Mouse (Mus musculus): ENCODE results near the gene Pter. TPM values are rescaled to one million over a fixed set of nuclear protein-coding genes. Genes with fewer than 3 reads are reported as not detected.

Gene Pter
- 27.6 and 34.6 TPM in 2 replicates for polyA plus RNA-seq (2014; fragmentation: Nextera tagmentation; extraction: Ambion mirVana)

DNA sequence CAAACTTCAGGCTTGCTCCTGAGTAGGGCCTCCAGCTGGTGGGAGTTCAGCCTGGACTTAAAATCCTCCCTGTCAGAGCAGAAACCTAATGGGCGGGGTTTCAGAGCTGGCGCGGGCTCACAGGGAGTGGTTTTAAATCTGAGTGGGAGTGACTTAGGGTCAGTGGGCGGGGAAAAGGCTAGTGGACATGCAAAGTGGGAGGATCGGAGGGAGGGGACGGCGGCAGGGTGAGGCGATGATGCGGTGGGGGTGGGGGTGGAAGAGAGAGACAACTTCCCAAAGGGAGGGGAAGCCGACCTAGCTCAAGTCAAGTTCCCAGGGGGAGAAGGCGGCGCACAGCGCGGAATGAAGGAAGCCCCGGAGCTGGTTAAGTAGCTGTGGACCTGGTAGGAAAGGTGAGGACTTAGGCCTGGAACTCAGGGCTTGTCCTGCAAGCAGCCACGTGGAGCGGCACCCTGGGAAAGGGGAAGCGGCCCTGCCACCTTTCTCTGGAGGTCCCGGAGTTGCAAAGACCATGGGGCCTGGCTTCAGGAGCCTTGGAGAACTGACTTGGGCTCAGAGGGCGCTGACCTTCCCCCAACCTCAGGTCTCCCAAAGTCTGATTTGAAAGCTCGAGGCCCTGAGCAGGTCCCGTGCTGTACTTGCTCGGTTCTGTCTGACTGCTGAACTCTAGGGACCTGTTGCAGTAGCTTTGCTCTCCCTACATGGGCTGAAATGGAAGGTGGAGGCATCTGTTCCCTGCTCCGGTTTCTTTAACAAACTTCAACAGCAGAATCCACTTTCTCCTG is at the start of gene Pter:
TSS of gene Pter (plus strand) at position 238 of the 788 bp plus-strand sequence.
- DNase-seq (ENCODE audit: low spot score), result peak; percentile 89
- Histone ChIP-seq H3K4me3 (ENCODE audit: low read depth, low read length) (peak within 1 kb of the TSS; percentile 74), H3K27ac (ENCODE audit: low read depth, low read length) (peak within 1 kb of the TSS; percentile 74), H3K9me3 (ENCODE audit: control insufficient read depth, low read length) (no peaks in the 10 kb centered on the region), H3K9ac (ENCODE audit: low read depth, low read length) (peak within 1 kb of the TSS; percentile 80), H3K36me3 (ENCODE audit: control insufficient read depth, insufficient read depth, low read length) (no peaks in the 10 kb centered on the region), H3K4me2 (peak within 1 kb of the TSS; percentile 88), H3K4me1 (replicated peaks; ENCODE audit: control insufficient read depth, insufficient read depth, low read length) (peaks cover 7% of the 10 kb centered on the region; the same call in 1 of the 2 replicates), H3K27me3 (replicated peaks; ENCODE audit: control insufficient read depth, insufficient read depth, low read length) (no peaks in the 10 kb centered on the region)
- WGBS, result under 1% methylated on average over 24 of the region's 24 CpGs
- peak; percentile 97 for ATAC-seq (replicated peaks; ENCODE audit: low FRiP score)

DNA sequence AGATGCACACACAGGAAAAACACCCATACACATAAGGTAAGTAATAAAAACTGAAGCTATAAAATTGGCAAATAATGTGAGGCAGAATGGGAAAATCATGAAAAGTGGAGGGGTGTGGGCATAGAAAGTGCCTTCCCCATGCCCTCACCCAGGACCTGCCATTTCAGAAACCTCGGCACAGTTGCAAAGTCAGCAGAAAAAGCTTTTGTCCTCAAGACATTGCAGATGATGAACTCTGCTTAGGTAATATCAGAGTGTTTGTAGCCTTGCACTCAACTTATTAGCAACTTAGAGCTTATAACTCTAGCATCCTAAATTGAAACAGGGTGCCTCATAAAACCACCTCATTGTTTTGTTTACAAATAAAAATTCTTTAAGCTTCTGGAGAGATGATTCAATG is 49.6 kb upstream of the Pter start:
- no peaks in the 10 kb centered on the region for H3K4me1 ChIP-seq (replicated peaks; ENCODE audit: control insufficient read depth, insufficient read depth, low read length)
- WGBS, result 62% methylated on average over 1 of the region's 1 CpGs
- H3K27ac ChIP-seq (ENCODE audit: low read depth, low read length), result no peak overlapping the region
- H3K27me3 ChIP-seq (replicated peaks; ENCODE audit: control insufficient read depth, insufficient read depth, low read length), result no peaks in the 10 kb centered on the region
- DNase-seq (ENCODE audit: low spot score) (no peak), ATAC-seq (replicated peaks; ENCODE audit: low FRiP score) (no peak)
- H3K4me2 ChIP-seq, result no peak overlapping the region
- H3K9ac ChIP-seq (ENCODE audit: low read depth, low read length), result no peak overlapping the region
- no peaks in the 10 kb centered on the region for H3K9me3 ChIP-seq (ENCODE audit: control insufficient read depth, low read length)
- H3K4me3 ChIP-seq (ENCODE audit: low read depth, low read length), result no peak overlapping the region
- no peaks in the 10 kb centered on the region for H3K36me3 ChIP-seq (ENCODE audit: control insufficient read depth, insufficient read depth, low read length)

DNA sequence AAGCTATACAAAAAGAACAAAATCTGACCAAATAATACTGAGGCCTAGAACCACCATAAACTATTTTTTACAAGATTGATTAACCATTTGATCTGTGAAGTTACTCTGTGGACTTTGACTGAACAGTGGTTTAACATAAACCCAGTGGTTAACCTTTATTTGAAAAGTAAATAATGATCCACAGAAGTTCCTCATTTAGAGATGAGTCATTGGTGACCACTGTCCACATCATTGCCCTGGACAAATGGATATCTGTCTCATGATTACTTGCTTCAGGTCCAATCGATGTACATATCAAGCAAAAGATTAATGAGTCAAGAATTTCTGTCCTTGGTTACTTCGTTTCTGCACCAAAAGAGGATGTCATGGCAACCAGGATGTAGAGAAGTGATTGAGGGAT is 44.3 kb upstream of the Pter start:
- 56% methylated on average over 2 of the region's 2 CpGs for WGBS
- Histone ChIP-seq H3K4me3 (ENCODE audit: low read depth, low read length) (no peak overlapping the region), H3K9me3 (ENCODE audit: control insufficient read depth, low read length) (no peaks in the 10 kb centered on the region), H3K4me1 (replicated peaks; ENCODE audit: control insufficient read depth, insufficient read depth, low read length) (no peaks in the 10 kb centered on the region), H3K27ac (ENCODE audit: low read depth, low read length) (no peak overlapping the region), H3K9ac (ENCODE audit: low read depth, low read length) (no peak overlapping the region), H3K4me2 (no peak overlapping the region), H3K36me3 (ENCODE audit: control insufficient read depth, insufficient read depth, low read length) (no peaks in the 10 kb centered on the region), H3K27me3 (replicated peaks; ENCODE audit: control insufficient read depth, insufficient read depth, low read length) (no peaks in the 10 kb centered on the region)
- ATAC-seq (replicated peaks; ENCODE audit: low FRiP score), result no peak; the same call in 1 of the 2 replicates
- DNase-seq (ENCODE audit: low spot score), result no peak

DNA sequence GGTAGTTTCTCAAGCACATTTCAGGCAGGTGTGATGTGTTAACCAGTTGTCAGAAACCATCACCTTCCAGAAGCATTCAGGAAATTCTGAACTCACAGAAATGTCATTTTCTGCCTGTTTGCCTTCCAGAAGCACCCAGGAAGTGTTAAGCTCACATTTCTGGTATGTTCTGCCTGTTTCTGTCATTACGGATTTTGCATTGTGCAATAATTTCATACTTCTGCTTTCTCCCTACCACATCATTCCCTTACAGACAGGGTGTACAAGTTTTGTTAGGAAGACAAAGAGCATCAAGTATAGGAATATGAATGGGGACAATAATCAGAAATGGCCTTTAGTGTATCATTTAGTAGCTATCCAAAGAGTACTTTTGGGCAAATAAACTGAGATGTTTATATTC is 42.8 kb upstream of the Pter start:
- Histone ChIP-seq H3K36me3 (ENCODE audit: control insufficient read depth, insufficient read depth, low read length) (no peaks in the 10 kb centered on the region), H3K4me2 (no peak overlapping the region), H3K27me3 (replicated peaks; ENCODE audit: control insufficient read depth, insufficient read depth, low read length) (no peaks in the 10 kb centered on the region), H3K4me1 (replicated peaks; ENCODE audit: control insufficient read depth, insufficient read depth, low read length) (no peaks in the 10 kb centered on the region), H3K27ac (ENCODE audit: low read depth, low read length) (no peak overlapping the region), H3K9ac (ENCODE audit: low read depth, low read length) (no peak overlapping the region), H3K9me3 (ENCODE audit: control insufficient read depth, low read length) (no peaks in the 10 kb centered on the region), H3K4me3 (ENCODE audit: low read depth, low read length) (no peak overlapping the region)
- WGBS, result 73% methylated on average over 1 of the region's 1 CpGs
- no peak for DNase-seq (ENCODE audit: low spot score)
- no peak for ATAC-seq (replicated peaks; ENCODE audit: low FRiP score)

DNA sequence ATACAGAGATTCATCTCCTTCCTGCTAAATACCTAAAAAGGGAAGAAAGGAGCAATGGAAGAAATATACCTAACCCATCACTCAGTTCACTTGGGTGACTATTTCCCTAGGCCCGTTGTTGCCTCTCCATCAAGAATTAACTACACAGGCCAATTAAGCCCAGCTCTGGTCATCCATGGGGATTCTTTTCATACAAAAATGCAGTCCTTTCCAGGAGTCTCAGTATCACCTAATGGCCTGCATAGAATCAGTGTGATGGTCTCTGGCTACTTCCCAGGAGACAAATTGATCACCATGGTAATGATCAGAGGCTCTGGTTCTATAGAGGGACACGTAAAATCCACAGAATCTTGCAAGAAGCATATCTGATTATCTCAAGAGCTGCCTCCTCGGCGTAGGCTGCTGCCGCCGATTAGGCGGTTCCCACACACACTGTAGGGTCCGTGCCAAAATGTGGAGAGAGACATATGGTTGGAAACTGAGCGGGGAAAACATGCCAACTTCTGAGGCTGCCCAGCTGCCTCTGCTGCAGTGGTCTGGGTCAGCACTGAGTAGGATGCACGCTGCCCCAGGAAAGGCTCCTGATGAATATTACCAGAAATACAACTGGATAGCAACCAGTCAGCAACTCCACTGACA is 40.4 kb upstream of the Pter start:
- Histone ChIP-seq H3K36me3 (ENCODE audit: control insufficient read depth, insufficient read depth, low read length) (no peaks in the 10 kb centered on the region), H3K4me3 (ENCODE audit: low read depth, low read length) (no peak overlapping the region), H3K27ac (ENCODE audit: low read depth, low read length) (no peak overlapping the region), H3K27me3 (replicated peaks; ENCODE audit: control insufficient read depth, insufficient read depth, low read length) (no peaks in the 10 kb centered on the region), H3K9ac (ENCODE audit: low read depth, low read length) (no peak overlapping the region), H3K4me1 (replicated peaks; ENCODE audit: control insufficient read depth, insufficient read depth, low read length) (no peaks in the 10 kb centered on the region), H3K4me2 (no peak overlapping the region), H3K9me3 (ENCODE audit: control insufficient read depth, low read length) (no peaks in the 10 kb centered on the region)
- 77% methylated on average over 10 of the region's 10 CpGs for WGBS
- DNase-seq (ENCODE audit: low spot score) (no peak), ATAC-seq (replicated peaks; ENCODE audit: low FRiP score) (no peak)

DNA sequence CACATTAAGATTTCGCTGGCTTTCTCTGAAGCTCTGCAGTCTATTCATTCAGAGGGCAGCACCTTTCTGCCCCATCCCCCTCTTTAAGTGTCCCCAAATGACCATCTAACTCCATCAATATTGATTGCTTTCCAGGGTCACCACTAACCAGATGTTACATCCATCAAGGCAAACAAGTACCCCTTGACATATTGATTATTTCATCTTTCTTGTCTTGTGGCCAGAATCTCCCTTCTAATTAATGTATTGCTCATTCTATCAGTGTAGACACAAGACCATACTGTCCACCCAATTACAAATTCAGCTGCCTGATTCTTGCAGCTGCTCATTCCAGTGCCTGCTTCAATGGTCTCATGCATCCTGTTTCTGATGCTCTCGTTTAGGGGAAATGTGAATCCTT is 36.8 kb upstream of the Pter start:
- H3K4me2 ChIP-seq, result no peak overlapping the region
- 63% methylated on average over 2 of the region's 2 CpGs for WGBS
- H3K36me3 ChIP-seq (ENCODE audit: control insufficient read depth, insufficient read depth, low read length), result no peaks in the 10 kb centered on the region
- H3K9ac ChIP-seq (ENCODE audit: low read depth, low read length), result no peak overlapping the region
- no peak overlapping the region for H3K27ac ChIP-seq (ENCODE audit: low read depth, low read length)
- ATAC-seq (replicated peaks; ENCODE audit: low FRiP score), result no peak
- no peaks in the 10 kb centered on the region for H3K9me3 ChIP-seq (ENCODE audit: control insufficient read depth, low read length)
- H3K4me3 ChIP-seq (ENCODE audit: low read depth, low read length), result no peak overlapping the region
- DNase-seq (ENCODE audit: low spot score), result no peak
- no peaks in the 10 kb centered on the region for H3K27me3 ChIP-seq (replicated peaks; ENCODE audit: control insufficient read depth, insufficient read depth, low read length)
- no peaks in the 10 kb centered on the region for H3K4me1 ChIP-seq (replicated peaks; ENCODE audit: control insufficient read depth, insufficient read depth, low read length)

DNA sequence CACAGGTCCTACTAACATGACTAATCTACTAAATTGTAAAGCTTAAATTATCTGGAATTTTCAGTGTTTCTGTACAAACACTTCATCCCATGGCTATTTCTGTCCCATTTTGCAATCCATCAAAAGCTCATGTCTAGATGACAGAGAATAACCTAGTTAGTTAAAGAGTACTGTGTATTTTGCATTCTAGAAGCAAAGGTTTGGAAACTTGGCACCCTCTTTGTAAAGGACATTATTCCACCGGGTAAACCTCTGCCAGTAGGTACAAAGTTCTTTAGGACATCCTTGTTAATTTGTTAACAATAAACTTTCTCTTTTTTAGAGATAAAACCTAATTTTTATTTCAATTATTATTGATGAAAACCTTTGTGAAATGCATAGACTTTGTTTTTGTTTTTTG is 18.1 kb upstream of the Pter start:
- no peaks in the 10 kb centered on the region for H3K9me3 ChIP-seq (ENCODE audit: control insufficient read depth, low read length)
- DNase-seq (ENCODE audit: low spot score) (no peak), ATAC-seq (replicated peaks; ENCODE audit: low FRiP score) (no peak)
- no peak overlapping the region for H3K27ac ChIP-seq (ENCODE audit: low read depth, low read length)
- no peaks in the 10 kb centered on the region for H3K36me3 ChIP-seq (ENCODE audit: control insufficient read depth, insufficient read depth, low read length)
- H3K4me1 ChIP-seq (replicated peaks; ENCODE audit: control insufficient read depth, insufficient read depth, low read length), result no peaks in the 10 kb centered on the region
- H3K4me3 ChIP-seq (ENCODE audit: low read depth, low read length), result no peak overlapping the region
- WGBS, result 80% methylated on average over 1 of the region's 1 CpGs
- H3K27me3 ChIP-seq (replicated peaks; ENCODE audit: control insufficient read depth, insufficient read depth, low read length), result no peaks in the 10 kb centered on the region
- no peak overlapping the region for H3K9ac ChIP-seq (ENCODE audit: low read depth, low read length)
- H3K4me2 ChIP-seq, result no peak overlapping the region

DNA sequence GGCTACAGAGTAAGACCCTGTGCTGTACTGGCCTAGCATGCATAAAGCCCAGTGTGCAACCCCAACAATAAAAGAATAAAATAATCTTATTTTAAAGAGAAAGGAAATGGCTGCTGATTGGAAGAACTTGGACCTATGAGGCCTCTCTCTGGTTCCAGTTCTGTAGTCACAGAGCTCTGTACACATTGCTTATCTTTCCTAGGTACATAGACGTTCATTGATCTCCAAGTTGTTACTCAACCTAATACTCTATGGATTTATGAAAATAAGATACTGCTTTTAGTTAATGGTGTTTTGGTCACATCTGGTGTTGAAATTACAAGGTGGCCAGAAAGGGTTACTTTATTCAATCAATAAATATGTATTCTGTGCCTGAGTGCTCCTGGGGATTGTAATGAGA is 1.8 kb downstream of the Pter start:
- Histone ChIP-seq H3K36me3 (ENCODE audit: control insufficient read depth, insufficient read depth, low read length) (no peaks in the 10 kb centered on the region), H3K9me3 (ENCODE audit: control insufficient read depth, low read length) (no peaks in the 10 kb centered on the region), H3K9ac (ENCODE audit: low read depth, low read length) (no peak overlapping the region), H3K4me3 (ENCODE audit: low read depth, low read length) (no peak overlapping the region), H3K4me2 (peak overlapping the region; percentile 41; the same call in 1 of the 2 replicates), H3K27ac (ENCODE audit: low read depth, low read length) (no peak overlapping the region), H3K27me3 (replicated peaks; ENCODE audit: control insufficient read depth, insufficient read depth, low read length) (no peaks in the 10 kb centered on the region), H3K4me1 (replicated peaks; ENCODE audit: control insufficient read depth, insufficient read depth, low read length) (peaks cover 10% of the 10 kb centered on the region; the same call in 1 of the 2 replicates)
- ATAC-seq (replicated peaks; ENCODE audit: low FRiP score), result no peak
- no peak for DNase-seq (ENCODE audit: low spot score)
- WGBS, result 55% methylated on average over 1 of the region's 1 CpGs

DNA sequence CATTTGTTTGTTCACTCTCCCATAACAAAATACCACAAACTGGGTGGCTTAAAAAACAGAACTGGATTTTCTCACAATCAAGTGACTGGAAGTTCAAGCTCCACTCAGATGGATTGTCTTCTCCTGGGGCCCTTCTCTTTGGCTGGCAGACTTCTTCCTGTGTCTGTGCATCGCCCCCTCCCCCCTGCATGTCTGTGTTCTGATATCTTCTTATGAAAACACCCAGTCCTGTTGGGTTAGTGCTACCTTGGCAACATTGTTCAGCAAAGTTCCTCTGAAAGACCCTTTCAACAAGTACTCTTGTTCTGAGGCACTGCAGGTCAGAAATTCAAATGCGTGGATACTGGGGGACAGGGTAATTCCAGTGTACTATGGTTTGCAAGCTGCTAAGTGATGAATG is 6.5 kb downstream of the Pter start:
- ATAC-seq (replicated peaks; ENCODE audit: low FRiP score), result no peak
- no peaks in the 10 kb centered on the region for H3K27me3 ChIP-seq (replicated peaks; ENCODE audit: control insufficient read depth, insufficient read depth, low read length)
- 76% methylated on average over 2 of the region's 2 CpGs for WGBS
- H3K9me3 ChIP-seq (ENCODE audit: control insufficient read depth, low read length), result no peaks in the 10 kb centered on the region
- peaks cover 3% of the 10 kb centered on the region; the same call in 1 of the 2 replicates for H3K4me1 ChIP-seq (replicated peaks; ENCODE audit: control insufficient read depth, insufficient read depth, low read length)
- H3K36me3 ChIP-seq (ENCODE audit: control insufficient read depth, insufficient read depth, low read length), result no peaks in the 10 kb centered on the region
- H3K27ac ChIP-seq (ENCODE audit: low read depth, low read length), result no peak overlapping the region
- H3K4me3 ChIP-seq (ENCODE audit: low read depth, low read length), result no peak overlapping the region
- no peak for DNase-seq (ENCODE audit: low spot score)
- H3K9ac ChIP-seq (ENCODE audit: low read depth, low read length), result no peak overlapping the region
- H3K4me2 ChIP-seq, result no peak overlapping the region

All from liver, embryonic 11.5 days (tissue).